Mouse (Mus musculus): Measurements from ENCODE around the gene Shisa3. TPM values are rescaled to one million over a fixed set of nuclear protein-coding genes. Genes with fewer than 3 reads are reported as not detected.

Shisa3 gene
- total and polyA plus RNA-seq, 3 experiments = 0.06 TPM; not detected in 2

DNA sequence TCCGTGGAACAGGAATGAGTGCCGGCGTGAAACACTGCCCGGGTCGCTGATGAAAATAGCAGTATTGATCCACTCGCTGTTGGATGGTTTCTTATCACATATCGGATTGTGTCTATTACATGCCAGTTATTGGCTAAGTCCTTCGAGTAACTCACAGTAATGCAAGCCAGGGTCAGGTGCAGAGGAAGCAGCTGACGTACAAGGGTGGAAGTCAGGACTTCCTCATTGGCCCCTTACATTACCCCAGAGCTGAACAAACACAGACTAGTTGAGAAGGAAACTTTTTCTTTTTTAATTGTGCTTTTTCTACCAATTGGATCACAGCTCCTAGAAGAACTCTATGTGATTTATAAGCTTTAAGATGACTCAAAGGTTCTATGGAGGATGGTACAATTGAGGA, 7.7 kb upstream of the Shisa3 start:
- Histone ChIP-seq H3K9me3 (replicated peaks; ENCODE audit: insufficient read depth, low read length) (no peaks in the 10 kb centered on the region), H3K9ac (ENCODE audit: control insufficient read depth, low read depth, low read length, poor library complexity, severe bottlenecking) (no peak overlapping the region), H3K4me3 (ENCODE audit: control insufficient read depth in 1 of 2, insufficient read depth in 1 of 2, low read depth in 2 of 2, low read length in 2 of 2) (no peak overlapping the region), H3K36me3 (ENCODE audit: control insufficient read depth in 1 of 2, insufficient read depth in 2 of 2, low read length in 2 of 2) (no peaks in the 10 kb centered on the region), H3K27me3 (ENCODE audit: control insufficient read depth in 1 of 2, insufficient read depth in 2 of 2, low read length in 2 of 2) (no peaks in the 10 kb centered on the region; a peak in 1 of 4 replicates), H3K79me2 (ENCODE audit: control insufficient read depth, insufficient read depth, low read length, poor library complexity) (no peaks in the 10 kb centered on the region), H3K4me1 (ENCODE audit: control insufficient read depth in 1 of 2, insufficient read depth in 2 of 2, low read length in 2 of 2) (no peaks in the 10 kb centered on the region), H3K27ac (ENCODE audit: control insufficient read depth, low read depth, low read length) (no peak overlapping the region)
- no peak for TF ChIP-seq ZNF384 (IDR thresholded peaks at IDR 0.05; ENCODE audit: low read depth, low read length)
- TF ChIP-seq SMC3 (IDR thresholded peaks at IDR 0.05; ENCODE audit: low read depth, low read length) = no peak
- no peak for TF ChIP-seq SIN3A (IDR thresholded peaks at IDR 0.05; ENCODE audit: low read length)
- no peak for TF ChIP-seq MAFK (IDR thresholded peaks at IDR 0.05; ENCODE audit: borderline replicate concordance, low read depth, low read length)
- no peak for TF ChIP-seq HCFC1 (IDR thresholded peaks at IDR 0.05; ENCODE audit: low read depth, low read length)
- no peak for TF ChIP-seq USF1 (IDR thresholded peaks at IDR 0.05; ENCODE audit: low read depth, low read length)
- TF ChIP-seq RAD21 (IDR thresholded peaks at IDR 0.05; ENCODE audit: low read depth, low read length) = no peak
- no peak for TF ChIP-seq USF2 (IDR thresholded peaks at IDR 0.05; ENCODE audit: borderline replicate concordance in 1 of 2, insufficient read depth in 1 of 2, low read depth in 1 of 2, low read length in 2 of 2)
- TF ChIP-seq POLR2AphosphoS2 (IDR thresholded peaks at IDR 0.05; ENCODE audit: low read length) = no peak
- no peak for TF ChIP-seq E2F4 (IDR thresholded peaks at IDR 0.05; ENCODE audit: borderline replicate concordance, low read depth, low read length)
- no peak for TF ChIP-seq MXI1 (IDR thresholded peaks at IDR 0.05; ENCODE audit: low read depth, low read length)
- no peak for TF ChIP-seq POLR2AphosphoS5 (IDR thresholded peaks at IDR 0.05; ENCODE audit: borderline replicate concordance, low read depth, low read length)
- no peak for TF ChIP-seq EP300 (IDR thresholded peaks at IDR 0.05; ENCODE audit: low read depth in 1 of 2, low read length in 2 of 2)
- TF ChIP-seq ZC3H11A (IDR thresholded peaks at IDR 0.05; ENCODE audit: low read depth, low read length) = no peak
- TF ChIP-seq UBTF (IDR thresholded peaks at IDR 0.05; ENCODE audit: borderline replicate concordance, insufficient read depth, low read depth, low read length) = no peak
- no peak for TF ChIP-seq NELFE (IDR thresholded peaks at IDR 0.05; ENCODE audit: low read depth, low read length)
- TF ChIP-seq ZMIZ1 (IDR thresholded peaks at IDR 0.05; ENCODE audit: low read depth, low read length) = no peak
- no peak for TF ChIP-seq POLR2A (IDR thresholded peaks at IDR 0.05; ENCODE audit: control insufficient read depth in 1 of 2, insufficient read depth in 1 of 2, low read depth in 1 of 2, low read length in 2 of 2, poor library complexity in 1 of 2)
- no peak for DNase-seq (ENCODE audit: low read depth, low spot score)

DNA sequence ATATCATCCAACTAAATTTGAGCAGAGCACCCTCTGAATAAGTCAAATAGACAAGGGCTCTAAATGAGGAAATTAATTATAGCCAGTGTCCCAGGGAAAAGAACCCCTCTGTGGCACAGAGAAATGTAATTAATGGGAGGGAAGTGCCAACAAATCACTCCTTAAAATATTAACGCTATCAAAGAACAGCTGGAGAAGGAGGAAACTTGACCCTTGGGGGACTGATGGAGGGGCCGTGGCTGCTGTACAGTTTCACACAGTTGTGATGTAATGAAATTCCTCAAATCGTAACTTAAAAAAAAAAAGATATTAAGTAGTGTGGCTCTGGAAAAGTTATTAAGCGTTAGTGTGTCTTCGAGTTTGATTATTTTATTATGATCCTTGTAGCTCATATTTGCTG, 1.7 kb upstream of the Shisa3 start:
- no peaks in the 10 kb centered on the region for H3K4me1 ChIP-seq (ENCODE audit: control insufficient read depth in 1 of 2, insufficient read depth in 2 of 2, low read length in 2 of 2)
- no peak overlapping the region for H3K4me3 ChIP-seq (ENCODE audit: control insufficient read depth in 1 of 2, insufficient read depth in 1 of 2, low read depth in 2 of 2, low read length in 2 of 2)
- no peaks in the 10 kb centered on the region for H3K9me3 ChIP-seq (replicated peaks; ENCODE audit: insufficient read depth, low read length)
- no peak overlapping the region for H3K9ac ChIP-seq (ENCODE audit: control insufficient read depth, low read depth, low read length, poor library complexity, severe bottlenecking)
- H3K79me2 ChIP-seq (ENCODE audit: control insufficient read depth, insufficient read depth, low read length, poor library complexity) = no peaks in the 10 kb centered on the region
- H3K36me3 ChIP-seq (ENCODE audit: control insufficient read depth in 1 of 2, insufficient read depth in 2 of 2, low read length in 2 of 2) = no peaks in the 10 kb centered on the region
- no peak for DNase-seq (ENCODE audit: low read depth, low spot score)
- H3K27me3 ChIP-seq (ENCODE audit: control insufficient read depth in 1 of 2, insufficient read depth in 2 of 2, low read length in 2 of 2) = no peaks in the 10 kb centered on the region
- no peak overlapping the region for H3K27ac ChIP-seq (ENCODE audit: control insufficient read depth, low read depth, low read length)
- no peak for TF ChIP-seq MXI1 (IDR thresholded peaks at IDR 0.05; ENCODE audit: low read depth, low read length)
- TF ChIP-seq ZNF384 (IDR thresholded peaks at IDR 0.05; ENCODE audit: low read depth, low read length) = no peak
- no peak for TF ChIP-seq GATA1 (IDR thresholded peaks at IDR 0.05; ENCODE audit: low read depth, low read length)
- TF ChIP-seq MAX (IDR thresholded peaks at IDR 0.05; ENCODE audit: low read length) = no peak
- no peak for TF ChIP-seq CHD1 (IDR thresholded peaks at IDR 0.05; ENCODE audit: low read depth, low read length)
- no peak for TF ChIP-seq POLR2A (IDR thresholded peaks at IDR 0.05; ENCODE audit: control insufficient read depth in 1 of 2, insufficient read depth in 1 of 2, low read depth in 1 of 2, low read length in 2 of 2, poor library complexity in 1 of 2)
- TF ChIP-seq CHD2 (IDR thresholded peaks at IDR 0.05; ENCODE audit: low read length) = no peak
- no peak for TF ChIP-seq E2F4 (IDR thresholded peaks at IDR 0.05; ENCODE audit: borderline replicate concordance, low read depth, low read length)
- TF ChIP-seq USF1 (IDR thresholded peaks at IDR 0.05; ENCODE audit: low read depth, low read length) = no peak
- no peak for TF ChIP-seq RAD21 (IDR thresholded peaks at IDR 0.05; ENCODE audit: low read depth, low read length)
- TF ChIP-seq SMC3 (IDR thresholded peaks at IDR 0.05; ENCODE audit: low read depth, low read length) = no peak
- TF ChIP-seq MYC (IDR thresholded peaks at IDR 0.05; ENCODE audit: low read depth, low read length) = no peak
- TF ChIP-seq USF2 (IDR thresholded peaks at IDR 0.05; ENCODE audit: borderline replicate concordance in 1 of 2, insufficient read depth in 1 of 2, low read depth in 1 of 2, low read length in 2 of 2) = no peak
- no peak for TF ChIP-seq POLR2AphosphoS5 (IDR thresholded peaks at IDR 0.05; ENCODE audit: borderline replicate concordance, low read depth, low read length)
